Mouse (Mus musculus) hindlimb bud, embryonic 11.5 days (tissue): ENCODE results near the gene Gm4027.
"Not testable (repeated sequence)": the region's sequence is repeated elsewhere in the genome, so short reads cannot be mapped to it uniquely, and the experiment has no call there.

Experiments
- DNase-seq: peaks from one replicate; pipeline ENCODE4 v3.0.0-alpha.2; 2012; ENCODE audit warnings: low read depth, low spot score; ENCODE audit errors: extremely low spot score

Gene Gm4027

DNA sequence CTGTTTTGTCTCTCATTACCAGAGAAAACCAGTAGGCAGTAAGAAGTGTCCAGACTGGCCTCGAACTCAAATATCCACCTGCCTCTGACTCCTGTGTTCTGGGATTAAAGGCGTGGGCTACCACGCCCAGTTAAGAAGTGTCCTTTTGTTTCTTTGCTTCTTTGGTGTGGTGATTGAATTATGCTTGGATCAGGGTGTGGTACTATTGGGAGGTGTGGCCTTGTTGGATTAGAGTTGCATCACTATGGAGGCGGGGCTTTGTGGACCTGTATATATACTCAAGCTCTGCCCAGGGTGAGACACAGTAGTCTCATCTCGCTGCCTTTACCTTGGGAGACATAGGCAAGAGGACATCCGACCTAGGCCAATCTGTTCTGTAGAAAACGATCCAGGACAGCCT is at the start of gene Gm4027:
Gm4027 (plus strand) TSS at position 301 of the 400 bp plus-strand sequence.
- not testable (repeated sequence) for DNase-seq

DNA sequence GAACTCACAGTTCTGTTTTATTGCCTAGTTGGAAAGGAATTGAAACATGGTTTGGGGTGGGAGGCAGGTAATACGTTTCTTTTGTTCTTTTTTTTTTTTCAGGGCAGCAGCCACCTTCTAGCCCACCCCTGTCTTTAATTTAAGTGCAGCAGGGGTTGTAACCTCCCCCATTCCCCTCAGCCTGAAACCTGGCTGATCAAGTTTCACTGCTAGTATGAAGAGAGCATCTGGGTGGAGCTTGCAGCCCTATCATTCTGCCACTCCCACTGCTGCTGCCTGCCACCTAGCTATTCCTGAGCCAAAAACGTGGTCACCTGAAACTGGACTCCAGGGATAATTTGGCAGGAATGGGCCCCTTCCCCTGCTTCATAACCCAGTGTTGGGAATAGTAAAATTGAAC is 17.3 kb upstream of the Gm4027 start:
- DNase-seq = not testable (repeated sequence)

DNA sequence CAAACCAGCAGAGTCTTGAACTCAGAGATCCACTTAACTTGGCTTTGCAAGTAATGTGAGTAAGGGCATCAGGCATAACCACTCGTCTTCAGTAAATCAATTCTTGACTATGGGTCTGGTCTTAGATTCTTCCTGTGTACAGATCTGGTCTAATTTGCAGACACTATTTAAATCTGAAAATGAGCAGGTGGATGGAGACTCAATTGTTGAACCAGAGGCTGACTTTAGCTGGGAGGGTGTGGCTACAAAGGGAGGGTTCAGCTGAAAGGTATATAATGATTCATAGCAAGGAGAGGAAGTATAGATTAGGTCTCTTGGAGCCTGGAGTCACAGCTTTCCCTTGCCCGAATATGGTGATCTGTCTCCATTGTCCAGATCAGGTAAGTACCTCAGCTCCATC is 16.3 kb upstream of the Gm4027 start, which contains the start of gene Oog1:
Oog1 (plus strand) TSS at position 301 of the 400 bp plus-strand sequence.
- not testable (repeated sequence) for DNase-seq

- not testable (repeated sequence) for DNase-seq
Observed at GRCm38 (mm10) chr12:87644520-87644919, 25.9 kb downstream of the Gm4027 start, which contains the start of gene Gm16381. Gm16381 (minus strand) TSS chr12:87644620.

DNA sequence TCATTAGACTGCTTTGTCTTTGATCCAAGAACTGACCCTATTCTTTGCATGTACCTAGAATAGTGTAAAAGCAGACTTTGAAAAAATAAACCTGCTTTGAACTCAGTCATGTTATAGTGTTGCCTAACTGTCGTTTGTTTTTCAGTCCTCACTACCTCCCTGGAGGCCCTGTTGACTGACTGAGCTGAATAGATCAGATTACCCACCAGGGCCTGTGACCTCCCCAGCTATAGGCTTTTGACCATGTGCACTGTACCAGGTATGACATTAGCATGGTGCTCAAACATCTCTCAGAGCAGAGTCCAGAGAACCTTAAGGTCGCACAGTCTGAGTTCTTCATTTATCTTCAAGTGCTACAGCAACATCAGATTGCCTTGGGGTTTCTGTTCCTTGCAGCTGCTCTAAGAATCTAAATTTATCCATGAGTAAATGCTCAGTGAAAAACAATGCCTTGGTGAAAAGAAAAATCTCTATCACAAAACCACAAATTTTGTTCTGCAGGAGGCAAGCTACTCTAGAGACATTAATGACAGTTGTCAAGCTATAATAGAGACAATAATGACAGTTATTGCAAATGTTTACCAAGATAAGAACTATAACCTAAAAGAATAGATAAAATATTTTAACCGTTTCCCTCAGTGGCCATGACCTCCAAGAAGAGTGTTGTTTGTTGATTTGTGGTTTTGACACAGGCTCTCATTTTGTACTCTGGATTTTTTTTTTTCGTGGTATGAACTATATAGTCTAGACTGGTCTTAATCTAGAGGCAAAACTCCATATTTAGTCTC is 34.4 kb downstream of the Gm4027 start:
- DNase-seq = not testable (repeated sequence)
